Mouse (Mus musculus) hindbrain, embryonic 15.5 days (tissue): ENCODE measurements at regions not wholly inside any gene's neighbourhood (a gene's known extent, or its start where the extent isn't known, plus 50 kb on each side); places are given as distances from the start of the nearest gene placed in this dataset.

Experiments used
- ATAC-seq: fragments of 200-750 bp; cut with Nextera tagmentation; 2 replicates; pipeline ENCODE4 v1.8.0; 2017; ENCODE audit warnings: low read depth, moderate number of reproducible peaks, moderate TSS enrichment; ENCODE audit not compliant: low FRiP score
- H3K27ac ChIP-seq: fragments of 300-500 bp; sonication (generic); replicated peaks from 2 replicates; pipeline ENCODE4 v1.5.1; 2015; ENCODE audit warnings: mild to moderate bottlenecking, inconsistent platforms
- H3K27me3 ChIP-seq: fragments of 300-500 bp; sonication (generic); 2 replicates; pipeline ENCODE4 v1.6.1; 2015; ENCODE audit warnings: control low read depth, inconsistent platforms
- H3K36me3 ChIP-seq: fragments of 300-500 bp; sonication (generic); 2 replicates; pipeline ENCODE4 v1.6.1; 2015; ENCODE audit warnings: control low read depth, inconsistent platforms
- H3K4me1 ChIP-seq: fragments of 300-500 bp; sonication (generic); replicated peaks from 2 replicates; pipeline ENCODE4 v1.6.1; 2015; ENCODE audit warnings: control low read depth, inconsistent platforms
- H3K4me2 ChIP-seq: fragments of 300-500 bp; sonication (generic); 2 replicates; pipeline ENCODE4 v1.6.1; 2015; ENCODE audit warnings: moderate library complexity, mild to moderate bottlenecking, inconsistent platforms
- H3K4me3 ChIP-seq: fragments of 300-500 bp; sonication (generic); 2 replicates; pipeline ENCODE4 v1.5.1; 2015; ENCODE audit warnings: mild to moderate bottlenecking, inconsistent platforms
- H3K9ac ChIP-seq: fragments of 300-500 bp; sonication (generic); 2 replicates; pipeline ENCODE4 v1.6.1; 2015; ENCODE audit warnings: inconsistent platforms
- H3K9me3 ChIP-seq: fragments of 300-500 bp; sonication (generic); 2 replicates; pipeline ENCODE4 v1.6.1; 2016; ENCODE audit warnings: control low read depth, inconsistent platforms
- WGBS: fragments of 180-500 bp; shearing (Covaris S2); methylation state at CpG from one replicate; pipeline ENCODE4 v1.1.7; 2015; 5-methylcytosine and 5-hydroxymethylcytosine counted together

GRCm38 (mm10) chr1:76032626-76033025 is 486.6 kb downstream of the Slc4a3 start:
- H3K9ac ChIP-seq: no peak overlapping the region
- WGBS: 87% methylated on average over 3 of the region's 3 CpGs
- H3K4me3 ChIP-seq: no peak overlapping the region
- no peaks in the 10 kb centered on the region for H3K9me3 ChIP-seq
- H3K4me1 ChIP-seq: no peaks in the 10 kb centered on the region; the same call in 1 of the 2 replicates
- no peaks in the 10 kb centered on the region for H3K27me3 ChIP-seq
- ATAC-seq: no peak
- no peaks in the 10 kb centered on the region for H3K36me3 ChIP-seq
- H3K27ac ChIP-seq: no peak overlapping the region
- H3K4me2 ChIP-seq: no peak overlapping the region

GRCm38 (mm10) chr1:76036316-76036715 is 490.2 kb downstream of the Slc4a3 start:
- Histone ChIP-seq H3K4me3 (no peak overlapping the region), H3K9me3 (no peaks in the 10 kb centered on the region), H3K4me1 (0 out of 2 replicates have a peak, but pooled peaks cover 3% of the 10 kb centered on the region), H3K27me3 (no peaks in the 10 kb centered on the region), H3K36me3 (no peaks in the 10 kb centered on the region), H3K9ac (no peak overlapping the region), H3K4me2 (no peak overlapping the region), H3K27ac (no peak overlapping the region)
- no peak for ATAC-seq
- 39% methylated on average over 3 of the region's 3 CpGs for WGBS

GRCm38 (mm10) chr1:76039029-76039655 is 493.1 kb downstream of the Slc4a3 start:
- no peak for ATAC-seq
- Histone ChIP-seq H3K27me3 (no peaks in the 10 kb centered on the region), H3K36me3 (no peaks in the 10 kb centered on the region), H3K4me3 (no peak overlapping the region), H3K4me2 (no peak overlapping the region), H3K27ac (no peak overlapping the region), H3K9ac (no peak overlapping the region), H3K4me1 (0 out of 2 replicates have a peak, but pooled peaks cover 3% of the 10 kb centered on the region), H3K9me3 (no peaks in the 10 kb centered on the region)
- 63% methylated on average over 4 of the region's 4 CpGs for WGBS

GRCm38 (mm10) chr1:76039661-76040060 is 493.6 kb downstream of the Slc4a3 start:
- no peak overlapping the region for H3K27ac ChIP-seq
- no peaks in the 10 kb centered on the region for H3K9me3 ChIP-seq
- H3K4me2 ChIP-seq: no peak overlapping the region
- no peaks in the 10 kb centered on the region for H3K27me3 ChIP-seq
- no peaks in the 10 kb centered on the region for H3K36me3 ChIP-seq
- 0 out of 2 replicates have a peak, but pooled peaks cover 3% of the 10 kb centered on the region for H3K4me1 ChIP-seq
- H3K4me3 ChIP-seq: no peak overlapping the region
- H3K9ac ChIP-seq: no peak overlapping the region
- no peak for ATAC-seq
- 85% methylated on average over 4 of the region's 4 CpGs for WGBS

- Histone ChIP-seq H3K4me3 (no peak overlapping the region), H3K36me3 (no peaks in the 10 kb centered on the region), H3K9ac (no peak overlapping the region), H3K4me1 (0 out of 2 replicates have a peak, but pooled peaks cover 3% of the 10 kb centered on the region), H3K4me2 (no peak overlapping the region), H3K27me3 (no peaks in the 10 kb centered on the region), H3K9me3 (no peaks in the 10 kb centered on the region), H3K27ac (no peak overlapping the region)
- 83% methylated on average over 1 of the region's 1 CpGs for WGBS
- no peak for ATAC-seq
Measured at GRCm38 (mm10) chr1:76050264-76050663, 504.2 kb downstream of the Slc4a3 start.

GRCm38 (mm10) chr1:76053378-76054171 is 507.5 kb downstream of the Slc4a3 start:
- no peaks in the 10 kb centered on the region for H3K36me3 ChIP-seq
- no peaks in the 10 kb centered on the region for H3K27me3 ChIP-seq
- WGBS: 38% methylated on average over 10 of the region's 10 CpGs
- H3K27ac ChIP-seq: no peak overlapping the region
- no peak overlapping the region for H3K9ac ChIP-seq
- no peak for ATAC-seq
- no peak overlapping the region for H3K4me3 ChIP-seq
- H3K4me2 ChIP-seq: no peak overlapping the region
- H3K9me3 ChIP-seq: no peaks in the 10 kb centered on the region
- 0 out of 2 replicates have a peak, but pooled peaks cover 3% of the 10 kb centered on the region for H3K4me1 ChIP-seq

- ATAC-seq: peak; percentile 80
- Histone ChIP-seq H3K4me1 (peaks cover 6% of the 10 kb centered on the region; the same call in 1 of the 2 replicates), H3K9me3 (no peaks in the 10 kb centered on the region), H3K27me3 (no peaks in the 10 kb centered on the region), H3K36me3 (no peaks in the 10 kb centered on the region), H3K9ac (no peak overlapping the region), H3K27ac (no peak overlapping the region; the same call in 1 of the 2 replicates), H3K4me2 (no peak overlapping the region), H3K4me3 (no peak overlapping the region)
- 36% methylated on average over 6 of the region's 6 CpGs for WGBS
Measured at GRCm38 (mm10) chr1:76065783-76066182, 519.7 kb downstream of the Slc4a3 start.

GRCm38 (mm10) chr1:76070831-76071321 is 524.8 kb downstream of the Slc4a3 start:
- H3K9me3 ChIP-seq: no peaks in the 10 kb centered on the region
- no peak overlapping the region for H3K4me3 ChIP-seq
- H3K4me2 ChIP-seq: no peak overlapping the region
- H3K4me1 ChIP-seq: peaks cover 24% of the 10 kb centered on the region
- no peaks in the 10 kb centered on the region for H3K36me3 ChIP-seq
- H3K27ac ChIP-seq: no peak overlapping the region
- no peak for ATAC-seq
- WGBS: 61% methylated on average over 16 of the region's 16 CpGs
- H3K9ac ChIP-seq: no peak overlapping the region
- H3K27me3 ChIP-seq: no peaks in the 10 kb centered on the region

- ATAC-seq: no peak
Measured at GRCm38 (mm10) chr1:76075213-76075612, 529.1 kb downstream of the Slc4a3 start.

GRCm38 (mm10) chr1:76075685-76076455 is 529.8 kb downstream of the Slc4a3 start:
- ATAC-seq: peak; percentile 27; the same call in 1 of the 2 replicates

More at GRCm38 (mm10) chr1:76075213-76075612, 529.1 kb downstream of the Slc4a3 start:
- 61% methylated on average over 3 of the region's 3 CpGs for WGBS
- no peaks in the 10 kb centered on the region for H3K27me3 ChIP-seq
- peak overlapping the region; percentile 60; the same call in 1 of the 2 replicates for H3K27ac ChIP-seq
- no peak overlapping the region for H3K4me3 ChIP-seq
- peaks cover 26% of the 10 kb centered on the region for H3K4me1 ChIP-seq
- no peak overlapping the region for H3K9ac ChIP-seq
- no peaks in the 10 kb centered on the region for H3K36me3 ChIP-seq
- no peaks in the 10 kb centered on the region for H3K9me3 ChIP-seq
- H3K4me2 ChIP-seq: no peak overlapping the region; the same call in 1 of the 2 replicates

GRCm38 (mm10) chr1:76080241-76080640 is 534.2 kb downstream of the Slc4a3 start:
- H3K27me3 ChIP-seq: no peaks in the 10 kb centered on the region
- no peak for ATAC-seq
- H3K9ac ChIP-seq: no peak overlapping the region
- no peak overlapping the region for H3K4me3 ChIP-seq
- H3K9me3 ChIP-seq: no peaks in the 10 kb centered on the region
- WGBS: 83% methylated on average over 6 of the region's 6 CpGs
- peaks cover 10% of the 10 kb centered on the region for H3K4me1 ChIP-seq
- H3K4me2 ChIP-seq: no peak overlapping the region
- no peaks in the 10 kb centered on the region for H3K36me3 ChIP-seq
- H3K27ac ChIP-seq: no peak overlapping the region

More at GRCm38 (mm10) chr1:76075685-76076455, 529.8 kb downstream of the Slc4a3 start:
- Histone ChIP-seq H3K4me3 (no peak overlapping the region), H3K27ac (peak overlapping the region; percentile 60), H3K36me3 (no peaks in the 10 kb centered on the region), H3K27me3 (no peaks in the 10 kb centered on the region), H3K9me3 (no peaks in the 10 kb centered on the region), H3K4me2 (peak overlapping the region; percentile 14), H3K9ac (no peak overlapping the region), H3K4me1 (peaks cover 22% of the 10 kb centered on the region)
- 26% methylated on average over 10 of the region's 10 CpGs for WGBS
